Mouse (Mus musculus) left cerebral cortex, postnatal 14 days (tissue): Measurements from ENCODE around the gene Zfp597. TPM values are rescaled to one million over a fixed set of nuclear protein-coding genes. Genes with fewer than 3 reads are reported as not detected.
"Not testable (repeated sequence)": the region's sequence is repeated elsewhere in the genome, so short reads cannot be mapped to it uniquely, and the experiment has no call there.

Experiments used
- DNase-seq, 2 experiments: peaks; one replicate each; pipeline ENCODE4 v3.0.0; 2021 to 2022; ENCODE audit warnings: low spot score in 2 of 2, mixed read lengths in 1 of 2
- intact Hi-C: fragments of 180-260 bp; cut with DNase I; formaldehyde crosslinking; loops from one replicate; pipeline ENCODE4 v1.15.1; 2025
- total RNA-seq, 2 experiments: library from RNA; stranded (reverse); gene quantifications; 2 replicates each; pipeline ENCODE4 v1.2.3; 2021

Zfp597 gene
- total RNA-seq, 2 experiments from 2014 or later = 25.6 to 31.9 TPM

GRCm38 (mm10) chr16:3872216-3873047, 11.9 kb downstream of the Zfp597 start, which contains the start of gene Naa60:
Gene Naa60 (plus strand): TSS chr16:3872375.
- DNase-seq = peak; percentile 89 to 93
- intact Hi-C loops = no loop called here

- no peak for DNase-seq
- intact Hi-C loops = no loop called here
Measured at GRCm38 (mm10) chr16:3871815-3872214, 12.5 kb downstream of the Zfp597 start.

- intact Hi-C loops = no loop called here
- DNase-seq = no peak
Measured at GRCm38 (mm10) chr16:3859254-3859653, 25.1 kb downstream of the Zfp597 start.

- intact Hi-C loops = no loop called here
- no peak for DNase-seq
Measured at GRCm38 (mm10) chr16:3855776-3856175, 28.6 kb downstream of the Zfp597 start.

GRCm38 (mm10) chr16:3854437-3855182, 29.8 kb downstream of the Zfp597 start:
- intact Hi-C loops = no loop called here
- DNase-seq = no peak

- DNase-seq = no peak
- intact Hi-C loops = no loop called here
Measured at GRCm38 (mm10) chr16:3852586-3852985, 31.8 kb downstream of the Zfp597 start.

GRCm38 (mm10) chr16:3851301-3851700, 33.1 kb downstream of the Zfp597 start:
- DNase-seq, intact Hi-C loops: not testable (repeated sequence)

GRCm38 (mm10) chr16:3848416-3848815, 35.9 kb downstream of the Zfp597 start:
- DNase-seq = no peak
- intact Hi-C loops = no loop called here

GRCm38 (mm10) chr16:3847871-3848270, 36.5 kb downstream of the Zfp597 start:
- intact Hi-C loops = no loop called here

GRCm38 (mm10) chr16:3846711-3847518, 37.4 kb downstream of the Zfp597 start, which contains the start of gene Zfp174:
Gene Zfp174 (plus strand): TSS chr16:3847268.
- intact Hi-C loops = no loop called here
- peak; percentile 94 to 99 for DNase-seq

More at GRCm38 (mm10) chr16:3847871-3848270, 36.5 kb downstream of the Zfp597 start:
- DNase-seq = no peak

- no peak for DNase-seq
- intact Hi-C loops = no loop called here
Measured at GRCm38 (mm10) chr16:3843796-3844195, 40.6 kb downstream of the Zfp597 start.

GRCm38 (mm10) chr16:3842989-3843388, 41.4 kb downstream of the Zfp597 start:
- no peak for DNase-seq
- intact Hi-C loops = no loop called here

- DNase-seq = peak; percentile 45 to 48
- intact Hi-C loops = no loop called here
Measured at GRCm38 (mm10) chr16:3839157-3839885, 45.0 kb downstream of the Zfp597 start.

GRCm38 (mm10) chr16:3835461-3835860, 48.9 kb downstream of the Zfp597 start:
- intact Hi-C loops = no loop called here
- no peak for DNase-seq

- intact Hi-C loops = no loop called here
- no peak for DNase-seq
Measured at GRCm38 (mm10) chr16:3830588-3831109, 53.7 kb downstream of the Zfp597 start, which contains the start of gene Olfr15. Gene Olfr15 (plus strand): TSS chr16:3830878.

- intact Hi-C loops = no loop called here
- DNase-seq = no peak
Measured at GRCm38 (mm10) chr16:3829727-3830126, 54.6 kb downstream of the Zfp597 start.

- DNase-seq = no peak
- intact Hi-C loops = no loop called here
Measured at GRCm38 (mm10) chr16:3828021-3828420, 56.3 kb downstream of the Zfp597 start.

- intact Hi-C loops = no loop called here
- no peak for DNase-seq
Measured at GRCm38 (mm10) chr16:3820202-3820601, 64.2 kb downstream of the Zfp597 start.

- intact Hi-C loops, DNase-seq: not testable (repeated sequence)
Measured at GRCm38 (mm10) chr16:3814667-3815066, 69.7 kb downstream of the Zfp597 start.
